In genomic region chr8:12804909-12805308, GRCm38 (mm10) we compare ENCODE assay signal across 14 mouse cellular contexts. TPM values are rescaled to one million over a fixed set of nuclear protein-coding genes. Genes with fewer than 3 reads are reported as not detected.
A peak's percentile ranks its signal among the peaks of the same experiment; 100 is the strongest.
DNase-seq lines count a peak whose midpoint lies in the region; ATAC-seq and TF ChIP-seq lines count a peak whose summit lies in the region.
"Had no signal": no experiment of that assay in that cellular context is flagged by ENCODE, and none has a peak within 500 bp of the region (broad histone marks: within the 10 kb centered on the region; RNA-seq: fewer than 3 reads in every experiment).

No protein-coding gene starts in this region.

- DNase-seq in gastrocnemius, adult 2 months = no peak
- no peak for DNase-seq in gastrocnemius, postnatal 14 days
- no peak for DNase-seq in layer of hippocampus, adult 9-10 months (ENCODE audit: low spot score)
- DNase-seq in cerebellum, adult 2 months = no peak
- DNase-seq: adrenal gland, postnatal 25 days; cerebellum, adult 9-10 months; gastrocnemius, postnatal 25 days; lung, postnatal 10 days; right cerebral cortex, postnatal 25 days had no signal

- H3K4me3 ChIP-seq in gastrocnemius, adult 2 months = no peak overlapping the region
- H3K4me3 ChIP-seq in midbrain, embryonic 13.5 days (replicated peaks) = no peak overlapping the region
- H3K4me3 ChIP-seq in midbrain, embryonic 16.5 days (ENCODE audit: low read depth, low read length) = no peak overlapping the region
- no peak overlapping the region for H3K4me3 ChIP-seq in kidney, embryonic 15.5 days (replicated peaks)
- no peak overlapping the region for H3K4me3 ChIP-seq in cerebellum, adult 2 months (replicated peaks; ENCODE audit: insufficient read depth, low read depth, low read length)

- no peak overlapping the region for H3K4me2 ChIP-seq in midbrain, embryonic 13.5 days (replicated peaks)
- no peak overlapping the region for H3K4me2 ChIP-seq in midbrain, embryonic 16.5 days (ENCODE audit: low read length)
- no peak overlapping the region for H3K4me2 ChIP-seq in kidney, embryonic 15.5 days

- H3K36me3 ChIP-seq in midbrain, embryonic 13.5 days = peaks cover 4% of the 10 kb centered on the region; the same call in 1 of the 2 replicates
- no peaks in the 10 kb centered on the region for H3K36me3 ChIP-seq in midbrain, embryonic 16.5 days (ENCODE audit: control insufficient read depth, insufficient read depth, low read length)
- H3K36me3 ChIP-seq in kidney, embryonic 15.5 days = peaks cover 14% of the 10 kb centered on the region; the same call in 1 of the 2 replicates

- 82% methylated on average over 5 of the region's 5 CpGs for WGBS in midbrain, embryonic 13.5 days
- WGBS in midbrain, embryonic 16.5 days = 79% methylated on average over 5 of the region's 5 CpGs
- 64% methylated on average over 5 of the region's 5 CpGs for WGBS in kidney, embryonic 15.5 days
- WGBS in cerebellum, adult 2 months = 64% methylated on average over 5 of the region's 5 CpGs

- H3K27me3 ChIP-seq in midbrain, embryonic 13.5 days = no peaks in the 10 kb centered on the region
- no peaks in the 10 kb centered on the region for H3K27me3 ChIP-seq in midbrain, embryonic 16.5 days (ENCODE audit: control insufficient read depth, insufficient read depth, low read depth, low read length)
- no peaks in the 10 kb centered on the region for H3K27me3 ChIP-seq in kidney, embryonic 15.5 days
- H3K27me3 ChIP-seq in cerebellum, adult 2 months (ENCODE audit: control insufficient read depth, insufficient read depth, low read length) = no peaks in the 10 kb centered on the region

- H3K9me3 ChIP-seq in midbrain, embryonic 13.5 days = no peaks in the 10 kb centered on the region
- no peaks in the 10 kb centered on the region for H3K9me3 ChIP-seq in midbrain, embryonic 16.5 days (replicated peaks; ENCODE audit: control insufficient read depth, low read length, poor library complexity, severe bottlenecking)
- H3K9me3 ChIP-seq in kidney, embryonic 15.5 days (replicated peaks) = no peaks in the 10 kb centered on the region

- no peak for TF ChIP-seq CTCF in gastrocnemius, adult 2 months (IDR thresholded peaks at IDR 0.05)
- TF ChIP-seq CTCF in cerebellum, adult 2 months (IDR thresholded peaks at IDR 0.05; ENCODE audit: borderline replicate concordance, insufficient read depth, low read depth, low read length) = no peak

- no peak for TF ChIP-seq POLR2A in cerebellum, adult 2 months (IDR thresholded peaks at IDR 0.05; ENCODE audit: borderline replicate concordance, insufficient read depth, low read length)

- H3K9ac ChIP-seq in midbrain, embryonic 13.5 days (replicated peaks) = no peak overlapping the region
- no peak overlapping the region for H3K9ac ChIP-seq in midbrain, embryonic 16.5 days (ENCODE audit: low read depth, low read length)
- no peak overlapping the region for H3K9ac ChIP-seq in kidney, embryonic 15.5 days
- H3K9ac ChIP-seq: liver, embryonic 14.5 days had no signal

- peaks cover 32% of the 10 kb centered on the region for H3K4me1 ChIP-seq in midbrain, embryonic 13.5 days (replicated peaks)
- peaks cover 9% of the 10 kb centered on the region; the same call in 1 of the 2 replicates for H3K4me1 ChIP-seq in midbrain, embryonic 16.5 days (ENCODE audit: control insufficient read depth, insufficient read depth, low read length)
- H3K4me1 ChIP-seq in kidney, embryonic 15.5 days = peaks cover 64% of the 10 kb centered on the region
- H3K4me1 ChIP-seq in cerebellum, adult 2 months (ENCODE audit: control insufficient read depth, insufficient read depth, low read length) = peaks cover 65% of the 10 kb centered on the region

- intact Hi-C loops in gastrocnemius, adult 2 months (cut with DNase I) = loop anchor here (5.0 kb wide), 1 partner anchor 33 kb away; no protein-coding TSS in a partner anchor
- intact Hi-C loops in gastrocnemius, postnatal 14 days (cut with DNase I; ENCODE audit: low total_unique reads) = loop anchor here (5.0 kb wide), 1 partner anchor 43 kb away; no protein-coding TSS in a partner anchor

- peak overlapping the region; percentile 31 for H3K27ac ChIP-seq in gastrocnemius, adult 2 months
- peak overlapping the region; percentile 30; the same call in 1 of the 2 replicates for H3K27ac ChIP-seq in midbrain, embryonic 13.5 days
- no peak overlapping the region for H3K27ac ChIP-seq in midbrain, embryonic 16.5 days (ENCODE audit: low read length)
- H3K27ac ChIP-seq in kidney, embryonic 15.5 days = peak overlapping the region; percentile 28; the same call in 1 of the 2 replicates
- H3K27ac ChIP-seq in cerebellum, adult 2 months (ENCODE audit: insufficient read depth, low read length) = no peak overlapping the region
- H3K27ac ChIP-seq: liver, embryonic 14.5 days had no signal

- ATAC-seq in midbrain, embryonic 13.5 days = no peak
- ATAC-seq in midbrain, embryonic 16.5 days = no peak
- peak; percentile 37; the same call in 1 of the 2 replicates for ATAC-seq in kidney, embryonic 15.5 days (replicated peaks; ENCODE audit: low FRiP score)
- ATAC-seq: hindbrain, embryonic 16.5 days had no signal

RNA-seq across cellular contexts. Expression of gene Atp11a, which starts 48.1 kb away (rescaled TPM):
- total RNA-seq in gastrocnemius, adult 2 months (2021) = 10 to 100 TPM; 27.1 to 30.9 TPM
- total RNA-seq in gastrocnemius, postnatal 14 days (2021) = 10 to 100 TPM; 21.8 to 23.4 TPM
- 9.9 and 10.3 TPM in 2 replicates for polyA plus RNA-seq in midbrain, embryonic 13.5 days (2015; fragmentation: Nextera tagmentation; extraction: Ambion mirVana)
- polyA plus RNA-seq in midbrain, embryonic 16.5 days (2015; fragmentation: Nextera tagmentation; extraction: Ambion mirVana) = 10.3 and 13.6 TPM in 2 replicates
- polyA plus RNA-seq in kidney, embryonic 15.5 days (2015; fragmentation: Nextera tagmentation; extraction: Ambion mirVana) = 14.6 and 17.0 TPM in 2 replicates
- 63.6 and 71.6 TPM in 2 replicates for polyA plus RNA-seq in cerebellum, adult 2 months (2012; rRNA removed)

Comparison
In these comparisons a context has a peak if more than half of its experiments do, and no peak if none do; other contexts are left out.
1. H3K27ac ChIP-seq: peak in gastrocnemius, adult 2 months (single experiment), midbrain, embryonic 13.5 days (single experiment) and kidney, embryonic 15.5 days (single experiment); none in midbrain, embryonic 16.5 days (single experiment) and cerebellum, adult 2 months (single experiment).